Mouse (Mus musculus) embryonic facial prominence, embryonic 13.5 days (tissue): ENCODE data around the gene Pgk1. TPM values are rescaled to one million over a fixed set of nuclear protein-coding genes. Genes with fewer than 3 reads are reported as not detected.
A peak's percentile ranks its signal among the peaks of the same experiment; 100 is the strongest.

ENCODE experiments used
- ATAC-seq: fragments of 200-750 bp; cut with Nextera tagmentation; 2 replicates; pipeline ENCODE4 v1.8.0; 2017; ENCODE audit warnings: low read depth; ENCODE audit not compliant: insufficient number of reproducible peaks, insufficient read depth, low FRiP score, low TSS enrichment
- H3K27ac ChIP-seq: fragments of 300-500 bp; sonication (generic); 2 replicates; pipeline ENCODE4 v1.5.1; 2015; ENCODE audit warnings: moderate library complexity, mild to moderate bottlenecking, inconsistent platforms
- H3K27me3 ChIP-seq: fragments of 300-500 bp; sonication (generic); 2 replicates; pipeline ENCODE4 v1.6.1; 2015; ENCODE audit warnings: mild to moderate bottlenecking, inconsistent platforms
- H3K36me3 ChIP-seq: fragments of 300-500 bp; sonication (generic); 2 replicates; pipeline ENCODE4 v1.6.1; 2015; ENCODE audit warnings: mild to moderate bottlenecking, inconsistent platforms
- H3K4me1 ChIP-seq: fragments of 300-500 bp; sonication (generic); 2 replicates; pipeline ENCODE4 v1.6.1; 2015; ENCODE audit warnings: inconsistent platforms
- H3K4me2 ChIP-seq: fragments of 300-500 bp; sonication (generic); 2 replicates; pipeline ENCODE4 v1.6.1; 2015; ENCODE audit warnings: moderate library complexity, mild to moderate bottlenecking, inconsistent platforms
- H3K4me3 ChIP-seq: fragments of 300-500 bp; sonication (generic); 2 replicates; pipeline ENCODE4 v1.5.1; 2015; ENCODE audit warnings: mild to moderate bottlenecking, inconsistent platforms
- H3K9ac ChIP-seq: fragments of 300-500 bp; sonication (generic); 2 replicates; pipeline ENCODE4 v1.6.1; 2015; ENCODE audit warnings: mild to moderate bottlenecking, inconsistent platforms
- H3K9me3 ChIP-seq: fragments of 300-500 bp; sonication (generic); 2 replicates; pipeline ENCODE4 v1.6.1; 2016; ENCODE audit warnings: inconsistent platforms
- WGBS: fragments of 180-500 bp; shearing (Covaris S2); methylation state at CpG from one replicate; pipeline ENCODE4 v1.1.7; 2015; ENCODE audit warnings: mixed read lengths; 5-methylcytosine and 5-hydroxymethylcytosine counted together
- polyA plus RNA-seq: library from polyadenylated mRNA; unstranded; fragments of >200 nt; fragmentation: Nextera tagmentation; extraction: Ambion mirVana; gene quantifications from 2 replicates; pipeline ENCODE4 v1.2.1, GENCODE M21; 2015

Gene Pgk1
- 277 and 335 TPM in 2 replicates for polyA plus RNA-seq

DNA sequence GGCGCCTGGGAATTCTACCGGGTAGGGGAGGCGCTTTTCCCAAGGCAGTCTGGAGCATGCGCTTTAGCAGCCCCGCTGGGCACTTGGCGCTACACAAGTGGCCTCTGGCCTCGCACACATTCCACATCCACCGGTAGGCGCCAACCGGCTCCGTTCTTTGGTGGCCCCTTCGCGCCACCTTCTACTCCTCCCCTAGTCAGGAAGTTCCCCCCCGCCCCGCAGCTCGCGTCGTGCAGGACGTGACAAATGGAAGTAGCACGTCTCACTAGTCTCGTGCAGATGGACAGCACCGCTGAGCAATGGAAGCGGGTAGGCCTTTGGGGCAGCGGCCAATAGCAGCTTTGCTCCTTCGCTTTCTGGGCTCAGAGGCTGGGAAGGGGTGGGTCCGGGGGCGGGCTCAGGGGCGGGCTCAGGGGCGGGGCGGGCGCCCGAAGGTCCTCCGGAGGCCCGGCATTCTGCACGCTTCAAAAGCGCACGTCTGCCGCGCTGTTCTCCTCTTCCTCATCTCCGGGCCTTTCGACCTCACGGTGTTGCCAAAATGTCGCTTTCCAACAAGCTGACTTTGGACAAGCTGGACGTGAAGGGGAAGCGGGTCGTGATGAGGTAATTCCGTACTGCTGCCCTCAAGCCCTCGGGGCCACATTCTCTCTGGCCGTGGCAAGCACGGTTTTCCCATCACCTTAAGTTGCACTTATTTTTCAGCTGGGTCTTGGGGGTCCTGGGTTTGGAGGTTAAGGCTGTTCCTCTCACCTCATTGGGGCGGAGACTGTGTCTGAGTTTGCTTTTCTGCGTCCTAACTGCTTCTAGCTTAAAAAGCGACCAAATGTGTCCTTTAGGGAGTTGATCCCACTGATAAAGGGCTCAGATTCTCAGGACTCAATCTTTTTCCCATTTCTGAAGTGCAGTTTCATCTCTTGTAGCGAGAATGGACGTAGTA lies at the start of gene Pgk1:
Pgk1 (plus strand) TSS at position 388 of the 937 bp plus-strand sequence.
- Histone ChIP-seq H3K4me3 (peak within 1 kb of the TSS; percentile 57), H3K27me3 (peaks cover 8% of the 10 kb centered on the region), H3K9me3 (no peaks in the 10 kb centered on the region), H3K4me1 (peaks cover 18% of the 10 kb centered on the region), H3K36me3 (no peaks in the 10 kb centered on the region), H3K4me2 (peak within 1 kb of the TSS; percentile 64), H3K9ac (peak within 1 kb of the TSS; percentile 72), H3K27ac (peak within 1 kb of the TSS; percentile 93)
- 21% methylated on average over 55 of the region's 55 CpGs for WGBS
- peak; percentile 96 for ATAC-seq

DNA sequence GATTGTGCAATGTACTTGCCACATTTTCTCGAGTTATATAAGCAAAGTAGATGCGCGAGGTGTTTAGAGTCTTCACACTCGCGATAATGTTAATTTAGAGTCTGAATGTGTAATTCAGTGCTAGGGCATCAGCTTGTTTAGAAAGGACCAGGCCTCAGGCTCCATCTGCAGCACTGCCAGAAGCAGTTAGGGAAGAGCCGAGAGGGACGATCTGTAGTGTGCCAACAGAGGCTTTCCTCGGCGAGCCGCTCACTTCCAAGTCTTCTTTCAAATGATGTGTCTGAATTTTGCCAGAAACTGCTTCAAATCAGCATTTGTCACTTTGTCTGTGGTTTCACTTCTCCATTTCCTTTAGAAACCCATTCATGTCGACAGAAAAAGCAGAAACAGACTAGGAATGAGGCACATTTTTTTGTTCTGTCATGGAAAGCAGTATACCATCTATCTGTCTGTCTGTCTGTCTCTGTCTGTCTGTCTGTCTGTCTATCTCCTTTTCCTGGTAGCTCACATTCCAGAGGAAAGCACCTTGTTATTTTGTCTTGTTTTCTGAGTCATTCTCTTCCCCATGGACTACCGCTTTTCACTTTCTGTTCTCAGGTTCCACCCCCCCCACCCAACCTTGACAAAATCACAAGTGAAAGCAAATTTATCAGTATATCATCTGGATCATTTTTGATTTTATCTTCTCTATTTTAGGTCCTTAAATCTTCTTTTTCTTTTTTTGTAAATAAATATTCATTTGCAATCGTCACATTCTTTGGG lies 47.4 kb upstream of the Pgk1 start:
- Histone ChIP-seq H3K9me3 (no peaks in the 10 kb centered on the region), H3K27me3 (0 out of 2 replicates have a peak, but pooled peaks cover 8% of the 10 kb centered on the region), H3K4me3 (no peak overlapping the region), H3K36me3 (no peaks in the 10 kb centered on the region), H3K27ac (no peak overlapping the region), H3K4me2 (no peak overlapping the region), H3K4me1 (no peaks in the 10 kb centered on the region), H3K9ac (no peak overlapping the region)
- no peak for ATAC-seq
- 80% methylated on average over 13 of the region's 13 CpGs for WGBS

DNA sequence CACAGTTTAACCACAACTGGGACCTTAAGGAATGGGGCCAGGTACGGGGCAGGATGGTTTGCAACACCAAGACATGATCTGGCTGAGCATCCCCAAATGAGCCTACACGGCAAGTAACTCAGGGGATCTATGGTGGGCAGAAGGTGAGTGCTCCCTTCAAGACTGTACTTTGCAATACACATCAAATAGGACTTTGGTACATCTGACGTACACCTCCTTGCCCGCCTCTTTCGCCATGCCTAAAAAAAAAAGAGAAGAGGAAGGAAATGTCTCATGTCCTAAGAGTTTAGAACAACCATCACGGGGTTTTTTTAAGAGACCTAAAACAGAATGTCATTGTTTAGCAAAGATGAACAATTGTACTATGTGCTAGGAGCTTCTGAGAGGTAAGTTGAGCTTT lies 44.0 kb upstream of the Pgk1 start, which contains the start of gene Tlr13:
Tlr13 (plus strand) TSS at position 269 of the 400 bp plus-strand sequence.
- H3K36me3 ChIP-seq: no peaks in the 10 kb centered on the region
- H3K9ac ChIP-seq: no peak within 1 kb of the TSS
- H3K4me3 ChIP-seq: no peak within 1 kb of the TSS
- no peaks in the 10 kb centered on the region for H3K9me3 ChIP-seq
- no peak within 1 kb of the TSS for H3K4me2 ChIP-seq
- WGBS: 87% methylated on average over 6 of the region's 6 CpGs
- H3K27me3 ChIP-seq: no peaks in the 10 kb centered on the region
- no peak within 1 kb of the TSS for H3K27ac ChIP-seq
- no peaks in the 10 kb centered on the region for H3K4me1 ChIP-seq
- no peak for ATAC-seq

DNA sequence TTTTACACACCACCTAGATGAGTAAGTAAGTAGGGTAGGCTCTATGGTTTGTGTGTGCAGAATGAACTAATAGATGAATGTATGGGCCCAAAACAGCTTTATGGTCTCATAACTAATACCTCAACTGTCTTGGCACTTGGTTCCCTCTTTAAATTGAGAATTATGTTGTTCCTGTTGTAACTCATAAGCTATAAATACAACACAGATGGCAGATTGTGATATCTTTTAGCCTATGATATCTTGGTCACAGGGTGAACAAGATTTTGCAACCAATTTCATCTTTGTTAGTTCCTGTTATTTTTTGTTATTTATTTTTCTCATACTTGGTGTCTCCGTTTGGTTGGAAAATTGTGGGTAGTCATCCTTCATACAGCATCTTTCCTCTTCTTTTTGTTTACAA lies 38.7 kb upstream of the Pgk1 start:
- 78% methylated on average over 1 of the region's 1 CpGs for WGBS
- Histone ChIP-seq H3K9me3 (no peaks in the 10 kb centered on the region), H3K4me3 (no peak overlapping the region), H3K36me3 (no peaks in the 10 kb centered on the region), H3K4me1 (no peaks in the 10 kb centered on the region), H3K4me2 (no peak overlapping the region), H3K9ac (no peak overlapping the region), H3K27ac (no peak overlapping the region), H3K27me3 (peaks cover 7% of the 10 kb centered on the region; the same call in 1 of the 2 replicates)
- no peak for ATAC-seq

DNA sequence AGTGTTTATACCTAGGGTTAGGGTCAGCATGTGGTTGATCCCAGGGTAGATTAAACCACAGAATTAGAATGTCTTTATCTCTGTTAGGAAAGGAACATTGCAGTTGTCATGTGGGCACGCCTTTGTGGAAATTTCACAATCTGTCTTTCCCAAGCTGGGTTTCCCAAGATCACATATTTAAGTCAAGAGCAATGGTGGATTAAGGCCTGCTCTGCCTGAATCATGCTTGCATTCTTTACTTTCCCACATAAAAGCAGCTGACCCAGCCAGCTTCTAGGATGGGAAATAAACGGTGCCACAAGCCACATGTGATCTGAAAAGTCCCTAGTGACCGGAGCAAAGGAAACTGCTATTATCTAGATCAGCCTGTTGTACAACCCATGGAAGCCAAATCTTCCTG lies 37.4 kb upstream of the Pgk1 start:
- Histone ChIP-seq H3K4me3 (no peak overlapping the region), H3K27me3 (peaks cover 7% of the 10 kb centered on the region; the same call in 1 of the 2 replicates), H3K27ac (no peak overlapping the region), H3K9ac (no peak overlapping the region), H3K4me1 (no peaks in the 10 kb centered on the region), H3K4me2 (no peak overlapping the region), H3K36me3 (no peaks in the 10 kb centered on the region), H3K9me3 (no peaks in the 10 kb centered on the region)
- no peak for ATAC-seq
- 65% methylated on average over 3 of the region's 3 CpGs for WGBS

DNA sequence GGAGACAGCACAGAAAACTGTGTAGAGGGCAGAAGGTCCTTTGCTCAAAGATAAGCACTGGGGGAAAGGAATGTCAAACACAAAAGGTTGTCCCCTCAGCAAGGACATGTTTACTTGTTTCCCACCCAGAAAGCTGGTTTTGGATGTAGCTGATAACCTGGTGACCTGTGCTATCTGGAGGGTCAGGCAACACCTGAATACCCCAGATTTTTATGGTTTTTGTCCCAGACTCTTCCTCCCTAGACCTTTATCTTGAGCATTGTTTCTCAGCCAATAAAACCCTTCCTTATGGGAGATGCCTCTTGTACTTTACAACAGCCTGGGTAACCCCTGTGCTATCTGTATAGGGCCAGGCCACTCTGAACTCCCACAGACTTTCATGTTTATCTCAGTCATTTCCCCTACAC lies 32.7 kb upstream of the Pgk1 start:
- Histone ChIP-seq H3K27me3 (peaks cover 11% of the 10 kb centered on the region; the same call in 1 of the 2 replicates), H3K9ac (no peak overlapping the region), H3K9me3 (no peaks in the 10 kb centered on the region), H3K4me3 (no peak overlapping the region), H3K4me2 (no peak overlapping the region), H3K27ac (no peak overlapping the region), H3K36me3 (no peaks in the 10 kb centered on the region), H3K4me1 (no peaks in the 10 kb centered on the region)
- ATAC-seq: no peak

DNA sequence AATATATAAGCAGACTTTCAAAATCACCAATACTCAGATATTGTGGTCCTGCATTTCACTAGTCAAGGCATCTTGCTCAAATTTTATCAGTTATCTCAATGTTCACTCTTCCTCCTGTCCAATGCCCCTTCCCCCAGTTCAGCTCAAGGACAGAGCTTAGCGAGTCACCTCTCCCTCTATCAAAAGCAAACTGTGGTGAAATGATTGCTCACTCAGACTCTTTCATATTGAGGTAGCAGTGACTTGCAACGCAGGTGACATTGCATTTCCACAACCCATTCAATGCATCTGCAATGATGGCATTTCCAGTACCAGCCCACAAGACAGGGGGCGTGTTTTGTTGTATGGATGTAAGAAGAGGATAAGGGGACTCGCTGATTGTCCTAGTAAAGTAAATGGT lies 31.0 kb upstream of the Pgk1 start:
- Histone ChIP-seq H3K36me3 (no peaks in the 10 kb centered on the region), H3K4me1 (no peaks in the 10 kb centered on the region), H3K4me3 (no peak overlapping the region), H3K4me2 (no peak overlapping the region), H3K9ac (no peak overlapping the region), H3K27me3 (peaks cover 14% of the 10 kb centered on the region; the same call in 1 of the 2 replicates), H3K27ac (no peak overlapping the region), H3K9me3 (no peaks in the 10 kb centered on the region)
- 76% methylated on average over 4 of the region's 4 CpGs for WGBS
- no peak for ATAC-seq

DNA sequence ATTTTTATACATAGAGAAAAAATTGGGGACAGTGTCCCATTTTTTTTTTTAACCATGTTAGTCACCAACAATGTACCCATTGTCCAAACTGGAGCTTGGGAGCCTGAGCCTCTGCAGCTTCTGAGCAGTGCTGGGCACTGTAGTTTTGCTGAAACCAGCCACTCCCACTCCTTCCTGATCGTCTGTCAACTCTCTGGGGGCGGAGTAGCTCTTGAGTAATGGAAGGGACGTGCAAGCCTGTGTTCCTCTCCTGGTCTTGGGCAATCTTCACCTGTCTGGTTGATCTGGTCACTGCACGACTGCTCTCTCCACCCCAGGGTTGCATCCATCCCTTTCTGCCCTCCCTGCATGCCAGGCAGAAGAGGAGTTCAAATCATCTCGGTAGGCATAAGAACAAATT lies 22.9 kb upstream of the Pgk1 start:
- no peaks in the 10 kb centered on the region for H3K9me3 ChIP-seq
- no peak overlapping the region for H3K4me2 ChIP-seq
- no peaks in the 10 kb centered on the region for H3K36me3 ChIP-seq
- ATAC-seq: no peak
- WGBS: 58% methylated on average over 5 of the region's 5 CpGs
- H3K4me1 ChIP-seq: no peaks in the 10 kb centered on the region
- no peak overlapping the region for H3K27ac ChIP-seq
- no peak overlapping the region for H3K4me3 ChIP-seq
- no peak overlapping the region for H3K9ac ChIP-seq
- peaks cover 5% of the 10 kb centered on the region; the same call in 1 of the 2 replicates for H3K27me3 ChIP-seq

DNA sequence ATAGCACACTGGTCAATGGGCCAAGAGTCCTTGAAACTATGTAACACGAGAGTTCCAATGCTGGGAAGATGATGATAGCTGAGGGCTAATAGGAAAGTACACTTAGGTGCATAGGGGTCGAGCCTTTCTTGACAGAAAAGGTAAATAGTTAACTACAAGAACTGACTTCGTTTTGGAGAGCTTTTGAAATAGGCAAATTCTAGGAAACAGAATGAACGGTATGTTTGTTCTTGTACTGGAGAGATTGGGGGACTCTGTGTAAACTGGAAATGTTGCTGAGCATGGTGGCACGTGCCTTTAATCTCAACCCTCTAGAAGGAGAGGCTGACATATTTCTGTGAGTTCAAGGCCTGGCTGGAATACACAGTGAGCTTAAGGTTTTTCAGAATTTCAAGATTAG lies 22.3 kb upstream of the Pgk1 start:
- no peaks in the 10 kb centered on the region for H3K36me3 ChIP-seq
- WGBS: 67% methylated on average over 5 of the region's 5 CpGs
- no peaks in the 10 kb centered on the region for H3K4me1 ChIP-seq
- no peaks in the 10 kb centered on the region for H3K9me3 ChIP-seq
- no peak overlapping the region for H3K27ac ChIP-seq
- H3K27me3 ChIP-seq: peaks cover 2% of the 10 kb centered on the region; the same call in 1 of the 2 replicates
- H3K9ac ChIP-seq: no peak overlapping the region
- no peak overlapping the region for H3K4me2 ChIP-seq
- H3K4me3 ChIP-seq: no peak overlapping the region
- ATAC-seq: no peak

DNA sequence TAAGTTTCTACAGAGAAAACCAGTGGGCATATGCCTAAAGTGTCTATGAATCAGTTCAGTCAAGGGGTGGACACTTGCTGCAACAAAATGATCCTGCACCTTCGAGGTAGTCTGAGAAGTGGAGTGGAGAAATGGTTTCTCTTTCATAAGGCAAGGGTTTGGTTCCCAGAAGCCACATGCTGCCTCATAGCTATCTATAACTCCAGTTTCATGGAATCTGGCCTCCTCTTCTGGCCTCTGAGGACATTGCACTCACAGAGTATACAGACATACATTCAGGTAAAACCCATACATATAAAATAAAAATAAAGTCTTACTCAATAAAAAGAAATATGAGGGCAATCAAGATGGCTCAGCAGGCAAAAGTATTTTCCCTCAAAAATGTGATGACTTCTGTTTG lies 21.8 kb upstream of the Pgk1 start:
- no peak overlapping the region for H3K9ac ChIP-seq
- no peaks in the 10 kb centered on the region for H3K9me3 ChIP-seq
- H3K27ac ChIP-seq: no peak overlapping the region
- WGBS: 71% methylated on average over 1 of the region's 1 CpGs
- H3K27me3 ChIP-seq: no peaks in the 10 kb centered on the region
- no peak overlapping the region for H3K4me3 ChIP-seq
- no peak overlapping the region for H3K4me2 ChIP-seq
- ATAC-seq: no peak
- H3K36me3 ChIP-seq: no peaks in the 10 kb centered on the region
- H3K4me1 ChIP-seq: no peaks in the 10 kb centered on the region

DNA sequence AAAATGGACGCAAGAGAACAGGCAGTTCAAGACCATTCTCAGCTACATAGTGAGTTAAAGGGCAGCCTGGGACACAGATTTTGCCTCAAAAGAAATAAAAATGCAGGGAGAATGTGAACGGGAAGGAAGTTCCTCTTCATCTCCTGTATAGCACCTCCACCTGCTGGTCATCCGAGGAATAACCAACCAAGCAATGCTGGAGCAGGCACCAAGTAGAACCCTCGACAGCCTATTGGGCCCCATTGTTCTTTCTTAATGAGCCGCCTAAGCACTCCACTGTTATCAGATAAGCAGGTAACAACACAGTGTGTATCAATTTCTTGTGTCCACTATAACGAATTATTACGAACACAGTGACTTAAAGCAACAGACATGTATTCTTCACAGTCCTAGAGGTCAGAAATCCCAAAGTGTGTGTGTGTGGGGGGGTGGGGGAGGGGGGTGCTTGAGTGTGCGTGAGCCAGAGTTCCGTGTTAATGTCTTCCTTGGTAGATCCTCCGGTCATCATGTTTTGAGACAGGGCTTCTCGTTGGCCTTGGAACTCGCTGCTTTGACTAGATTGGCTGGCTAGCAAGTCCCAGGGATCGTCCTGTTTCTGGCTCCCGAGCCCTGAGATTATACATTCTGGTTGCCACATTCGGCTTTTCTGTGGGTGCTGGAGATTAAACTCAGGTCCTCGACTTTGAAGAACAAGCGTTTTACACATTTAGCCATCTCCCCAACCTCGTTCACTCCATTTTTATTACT lies 15.6 kb upstream of the Pgk1 start:
- Histone ChIP-seq H3K27me3 (no peaks in the 10 kb centered on the region), H3K9ac (peak overlapping the region; percentile 49; the same call in 1 of the 2 replicates), H3K9me3 (no peaks in the 10 kb centered on the region), H3K4me1 (no peaks in the 10 kb centered on the region), H3K27ac (no peak overlapping the region), H3K4me3 (peak overlapping the region; percentile 29), H3K4me2 (peak overlapping the region; percentile 49), H3K36me3 (no peaks in the 10 kb centered on the region)
- 0 out of 2 replicates have a peak, but pooled peaks have one; percentile 37 for ATAC-seq
- WGBS: 34% methylated on average over 18 of the region's 18 CpGs
